Mouse (Mus musculus) MEL (cell line): ENCODE measurements around the gene Tatdn3. TPM values are rescaled to one million over a fixed set of nuclear protein-coding genes. Genes with fewer than 3 reads are reported as not detected.

ENCODE experiments used
- DNase-seq: peaks from one replicate; pipeline ENCODE4 v3.0.0; 2011; ENCODE audit warnings: low read depth, low spot score
- H3K27ac ChIP-seq: 2 replicates; pipeline ENCODE4 v1.5.1; 2012; ENCODE audit warnings: low read depth, mild to moderate bottlenecking, control low read depth, low read length, moderate library complexity; ENCODE audit not compliant: control insufficient read depth
- H3K27me3 ChIP-seq, 2 experiments: fragments of 150-350 bp in 1 of 2; sonication (generic) in 1 of 2; 2 replicates each; pipeline ENCODE4 v1.6.1; 2012; ENCODE audit warnings: low read length in 2 of 2, mild to moderate bottlenecking in 2 of 2, improper control_type of control experiment in 1 of 2, moderate library complexity in 1 of 2; ENCODE audit not compliant: insufficient read depth in 2 of 2, control insufficient read depth in 1 of 2
- H3K36me3 ChIP-seq, 2 experiments: 2 replicates each; pipeline ENCODE4 v1.6.1; 2012 to 2014; ENCODE audit warnings: low read length in 2 of 2, improper control_type of control experiment in 1 of 2, inconsistent platforms in 1 of 2, mild to moderate bottlenecking in 1 of 2; ENCODE audit not compliant: insufficient read depth in 2 of 2, control insufficient read depth in 1 of 2
- H3K4me1 ChIP-seq, 2 experiments: fragments of 150-350 bp in 1 of 2; sonication (generic) in 1 of 2; 2 replicates each; pipeline ENCODE4 v1.6.1; 2012; ENCODE audit warnings: low read length in 2 of 2, improper control_type of control experiment in 1 of 2, mild to moderate bottlenecking in 1 of 2; ENCODE audit not compliant: insufficient read depth in 2 of 2, control insufficient read depth in 1 of 2
- H3K4me3 ChIP-seq, 2 experiments: fragments of 150-350 bp in 1 of 2; sonication (generic) in 1 of 2; 2 replicates each; pipeline ENCODE4 v1.5.1; 2012; ENCODE audit warnings: low read depth in 2 of 2, low read length in 2 of 2, mild to moderate bottlenecking in 2 of 2, moderate library complexity in 2 of 2, control low read depth in 1 of 2, improper control_type of control experiment in 1 of 2; ENCODE audit not compliant: control insufficient read depth in 1 of 2, insufficient read depth in 1 of 2
- H3K79me2 ChIP-seq: 2 replicates; pipeline ENCODE4 v1.6.1; 2012; ENCODE audit warnings: mild to moderate bottlenecking, low read length, moderate library complexity; ENCODE audit not compliant: control insufficient read depth, poor library complexity, insufficient read depth
- H3K9ac ChIP-seq: 2 replicates; pipeline ENCODE4 v1.6.1; 2012; ENCODE audit warnings: low read depth, mild to moderate bottlenecking, control low read depth, low read length, moderate library complexity; ENCODE audit not compliant: control insufficient read depth, poor library complexity, severe bottlenecking
- H3K9me3 ChIP-seq: fragments of 150-350 bp; sonication (generic); replicated peaks from 2 replicates; pipeline ENCODE4 v1.6.1; 2012; ENCODE audit warnings: mild to moderate bottlenecking, low read length, improper control_type of control experiment, moderate library complexity; ENCODE audit not compliant: insufficient read depth
- GABPA ChIP-seq: IDR thresholded peaks from 2 replicates; pipeline ENCODE4 v1.6.1; 2012; ENCODE audit warnings: low read depth, mild to moderate bottlenecking, inconsistent platforms, low read length, improper control_type of control experiment, moderate library complexity
- GATA1 ChIP-seq: IDR thresholded peaks from 2 replicates; pipeline ENCODE4 v1.6.1; 2011; ENCODE audit warnings: low read depth, low read length, improper control_type of control experiment
- JUND ChIP-seq: IDR thresholded peaks from 2 replicates; pipeline ENCODE4 v1.6.1; 2011; ENCODE audit warnings: low read depth, mild to moderate bottlenecking, improper control_type of control experiment, low read length
- MYC ChIP-seq: IDR thresholded peaks from 2 replicates; pipeline ENCODE4 v1.6.1; 2011; ENCODE audit warnings: low read depth, mild to moderate bottlenecking, low read length, improper control_type of control experiment, moderate library complexity
- SIN3A ChIP-seq: IDR thresholded peaks from 2 replicates; pipeline ENCODE4 v1.6.1; 2012; ENCODE audit warnings: low read length, improper control_type of control experiment, inconsistent platforms
- TBP ChIP-seq: IDR thresholded peaks from 2 replicates; pipeline ENCODE4 v1.8.0; 2011; ENCODE audit warnings: low read depth, low read length, improper control_type of control experiment
- UBTF ChIP-seq: IDR thresholded peaks from 2 replicates; pipeline ENCODE4 v1.6.1; 2012; ENCODE audit warnings: low read depth, mild to moderate bottlenecking, inconsistent platforms, low read length, improper control_type of control experiment, moderate library complexity, borderline replicate concordance; ENCODE audit not compliant: insufficient read depth
- USF2 ChIP-seq, 2 experiments: IDR thresholded peaks; 2 replicates each; pipeline ENCODE4 v1.6.1; 2011 to 2012; ENCODE audit warnings: improper control_type of control experiment in 2 of 2, low read length in 2 of 2, borderline replicate concordance in 1 of 2, inconsistent platforms in 1 of 2, low read depth in 1 of 2, mild to moderate bottlenecking in 1 of 2; ENCODE audit not compliant: insufficient read depth in 1 of 2
- ZKSCAN1 ChIP-seq: IDR thresholded peaks from 2 replicates; pipeline ENCODE4 v1.6.1; 2012; ENCODE audit warnings: low read depth, mild to moderate bottlenecking, inconsistent platforms, low read length, improper control_type of control experiment, moderate library complexity
- polyA plus RNA-seq, 2 experiments: library from polyadenylated mRNA; stranded (reverse) in 1 of 2; unstranded in 1 of 2; fragments of >175 nt in 1 of 2; fragments of >200 nt in 1 of 2; gene quantifications; 2 replicates each; pipeline versions ENCODE4 v1.2.1 to v1.2.4; 2012; ENCODE audit warnings: low replicate concordance in 2 of 2, low read depth in 1 of 2; ENCODE audit not compliant: insufficient read length in 2 of 2, insufficient read depth in 1 of 2, missing spikeins in 1 of 2
- total RNA-seq: library from RNA; depleted of rRNA; stranded (reverse); fragments of 300-350 nt; gene quantifications from 2 replicates; pipeline ENCODE4 v1.2.3, GENCODE M21; 2012

The Tatdn3 gene
- total and polyA plus RNA-seq, 3 experiments, result 14.5 to 19.0 TPM; not detected in 1

DNA sequence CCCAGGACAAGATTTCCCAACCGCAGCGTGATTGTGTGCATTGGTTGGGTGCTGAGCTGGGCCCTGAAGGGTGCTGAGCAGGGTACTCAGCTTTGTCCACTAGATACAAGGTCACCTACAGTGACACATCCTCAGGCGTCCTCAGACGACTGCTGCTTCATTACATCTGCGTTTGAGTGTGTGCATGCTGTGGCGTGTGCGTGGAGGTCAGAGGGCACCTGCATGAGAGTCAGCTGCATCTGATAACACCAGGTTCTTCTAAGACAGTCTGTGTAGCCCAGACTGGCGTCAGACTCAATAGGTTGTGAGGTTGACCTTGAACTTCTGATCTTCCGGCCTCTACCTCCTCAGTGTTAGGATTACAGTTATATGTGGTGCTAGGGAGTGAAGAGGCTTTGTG is 42.5 kb upstream of the Tatdn3 start:
- no peak for DNase-seq
- TF ChIP-seq JUND, result no peak
- TF ChIP-seq MYC, result no peak
- TF ChIP-seq UBTF, result no peak
- H3K36me3 ChIP-seq, result no peaks in the 10 kb centered on the region

GRCm38 (mm10) chr1:191102730-191103370 is 40.1 kb upstream of the Tatdn3 start:
- H3K79me2 ChIP-seq, result no peaks in the 10 kb centered on the region
- H3K4me1 ChIP-seq, result peaks cover 0 to 11% of the 10 kb centered on the region in 2 experiments; a peak in 2 of 4 replicates
- no peak overlapping the region for H3K27ac ChIP-seq
- H3K9me3 ChIP-seq, result no peaks in the 10 kb centered on the region
- H3K27me3 ChIP-seq, result no peaks in the 10 kb centered on the region
- no peak overlapping the region for H3K9ac ChIP-seq
- TF ChIP-seq GATA1 (peak; percentile 17; the same call in 1 of the 2 replicates), SIN3A (no peak)
- TF ChIP-seq, all 39 proteins: peak for 1
- no peaks in the 10 kb centered on the region; a peak in 1 of 4 replicates for H3K36me3 ChIP-seq
- no peak for DNase-seq
- H3K4me3 ChIP-seq, result no peak overlapping the region

More for the DNA sequence above, 42.5 kb upstream of the Tatdn3 start:
- H3K79me2 ChIP-seq, result no peaks in the 10 kb centered on the region
- no peaks in the 10 kb centered on the region for H3K4me1 ChIP-seq
- no peaks in the 10 kb centered on the region for H3K9me3 ChIP-seq
- H3K27me3 ChIP-seq, result no peaks in the 10 kb centered on the region
- H3K27ac ChIP-seq, result no peak overlapping the region
- no peak overlapping the region for H3K9ac ChIP-seq
- no peak overlapping the region for H3K4me3 ChIP-seq

DNA sequence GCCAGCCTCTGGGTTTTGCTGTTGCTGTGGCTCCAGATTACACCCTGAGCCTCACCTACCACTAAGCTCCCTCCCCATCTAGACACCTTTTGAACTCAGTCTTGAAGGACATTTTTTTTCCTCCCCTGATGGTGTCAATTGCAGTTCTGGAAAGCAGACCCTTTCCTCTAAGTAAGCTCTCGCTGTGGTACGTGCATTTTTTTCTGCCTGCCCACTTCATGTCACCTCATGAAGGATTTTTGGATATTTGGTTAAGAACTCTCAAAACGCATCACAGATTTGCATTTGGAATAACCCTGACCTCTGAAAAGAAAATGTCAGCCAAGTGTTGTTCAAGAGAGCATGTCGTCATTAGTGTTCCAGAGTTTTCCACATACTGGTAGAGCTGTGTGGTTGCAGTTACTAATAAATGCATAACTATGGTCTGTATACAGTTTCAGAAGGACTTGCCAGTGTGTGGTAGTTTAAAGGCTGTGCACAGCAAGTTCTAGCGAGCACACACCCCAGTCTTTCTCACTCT is 37.1 kb upstream of the Tatdn3 start:
- no peak for TF ChIP-seq GABPA
- no peak for TF ChIP-seq MYC
- no peak for TF ChIP-seq TBP
- TF ChIP-seq ZKSCAN1, result no peak
- TF ChIP-seq USF2 (IDR thresholded peaks at IDR 0.05; ENCODE audit: borderline replicate concordance in 1 of 2, insufficient read depth in 1 of 2, low read depth in 1 of 2, low read length in 2 of 2), result no peak
- no peak for DNase-seq
- no peak overlapping the region for H3K9ac ChIP-seq
- H3K27me3 ChIP-seq, result no peaks in the 10 kb centered on the region
- H3K4me1 ChIP-seq, result peaks cover 0 to 25% of the 10 kb centered on the region in 2 experiments; a peak in 2 of 4 replicates
- H3K4me3 ChIP-seq, result no peak overlapping the region
- H3K9me3 ChIP-seq, result no peaks in the 10 kb centered on the region
- H3K27ac ChIP-seq, result no peak overlapping the region
- H3K79me2 ChIP-seq, result no peaks in the 10 kb centered on the region
- H3K36me3 ChIP-seq, result no peaks in the 10 kb centered on the region; a peak in 1 of 4 replicates
